Mouse (Mus musculus) forebrain, embryonic 14.5 days (tissue): Measurements from ENCODE around the gene Oasl1. TPM values are rescaled to one million over a fixed set of nuclear protein-coding genes. Genes with fewer than 3 reads are reported as not detected.
A peak's percentile ranks its signal among the peaks of the same experiment; 100 is the strongest.
"Not testable (repeated sequence)": the region's sequence is repeated elsewhere in the genome, so short reads cannot be mapped to it uniquely, and the experiment has no call there.

Experiments
- ATAC-seq: fragments of 200-750 bp; cut with Nextera tagmentation; 2 replicates; pipeline ENCODE4 v1.8.0; 2017; ENCODE audit warnings: mild to moderate bottlenecking, moderate library complexity
- DNase-seq: peaks from one replicate; pipeline ENCODE4 v3.0.0-alpha.2; 2015; ENCODE audit warnings: low spot score
- H3K27ac ChIP-seq: fragments of 300-500 bp; sonication (generic); 2 replicates; pipeline ENCODE4 v1.5.1; 2014; ENCODE audit warnings: low read depth, mild to moderate bottlenecking, control low read depth, low read length, moderate library complexity
- H3K27me3 ChIP-seq: fragments of 300-500 bp; sonication (generic); replicated peaks from 2 replicates; pipeline ENCODE4 v1.6.1; 2014; ENCODE audit warnings: low read length, control low read depth, mixed read lengths; ENCODE audit not compliant: control insufficient read depth, insufficient read depth
- H3K36me3 ChIP-seq: fragments of 300-500 bp; sonication (generic); 2 replicates; pipeline ENCODE4 v1.6.1; 2014; ENCODE audit warnings: low read length, control low read depth; ENCODE audit not compliant: control insufficient read depth, insufficient read depth
- H3K4me1 ChIP-seq: fragments of 300-500 bp; sonication (generic); 2 replicates; pipeline ENCODE4 v1.6.1; 2014; ENCODE audit warnings: antibody characterized with exemption, low read length, control low read depth; ENCODE audit not compliant: control insufficient read depth, insufficient read depth
- H3K4me2 ChIP-seq: fragments of 300-500 bp; sonication (generic); 2 replicates; pipeline ENCODE4 v1.6.1; 2014; ENCODE audit warnings: mild to moderate bottlenecking, control low read depth, low read length
- H3K4me3 ChIP-seq: fragments of 300-500 bp; sonication (generic); 2 replicates; pipeline ENCODE4 v1.5.1; 2014; ENCODE audit warnings: low read depth, low read length, control low read depth
- H3K9ac ChIP-seq: fragments of 300-500 bp; sonication (generic); 2 replicates; pipeline ENCODE4 v1.6.1; 2014; ENCODE audit warnings: mild to moderate bottlenecking, low read length, control low read depth, moderate library complexity
- H3K9me3 ChIP-seq: fragments of 300-500 bp; sonication (generic); replicated peaks from 2 replicates; pipeline ENCODE4 v1.6.1; 2016; ENCODE audit warnings: low read length, control low read depth, mixed read lengths; ENCODE audit not compliant: control insufficient read depth
- WGBS: fragments of 180-500 bp; shearing (Covaris S2); extraction: QIAGEN DNeasy Blood & Tissue Kit; methylation state at CpG from one replicate; pipeline ENCODE4 v1.1.7; 2014; 5-methylcytosine and 5-hydroxymethylcytosine counted together
- polyA plus RNA-seq: library from polyadenylated mRNA; unstranded; fragments of >200 nt; fragmentation: Nextera tagmentation; extraction: Ambion mirVana; gene quantifications from 2 replicates; pipeline ENCODE4 v1.2.1, GENCODE M21; 2014

Gene Oasl1
- polyA plus RNA-seq, 1 experiment from 2014 or later, result 0.10 TPM

GRCm38 (mm10) chr5:114916777-114917176 lies 6.3 kb upstream of the Oasl1 start:
- H3K9ac ChIP-seq, result no peak overlapping the region
- ATAC-seq (no peak), DNase-seq (no peak)
- H3K27me3 ChIP-seq, result no peaks in the 10 kb centered on the region
- no peaks in the 10 kb centered on the region for H3K4me1 ChIP-seq
- H3K4me2 ChIP-seq, result no peak overlapping the region
- WGBS, result 76% methylated on average over 4 of the region's 4 CpGs
- no peak overlapping the region for H3K4me3 ChIP-seq
- no peaks in the 10 kb centered on the region for H3K9me3 ChIP-seq
- no peaks in the 10 kb centered on the region for H3K36me3 ChIP-seq
- H3K27ac ChIP-seq, result no peak overlapping the region

- H3K9ac ChIP-seq, H3K4me2 ChIP-seq, ATAC-seq, H3K4me3 ChIP-seq, H3K4me1 ChIP-seq, H3K9me3 ChIP-seq, H3K36me3 ChIP-seq, DNase-seq, H3K27me3 ChIP-seq, H3K27ac ChIP-seq: not testable (repeated sequence)
- WGBS, result 93% methylated on average over 5 of the region's 5 CpGs
These were observed 5.7 kb upstream of the Oasl1 start for GRCm38 (mm10) chr5:114917357-114917756.

- no peak overlapping the region for H3K27ac ChIP-seq
- 73% methylated on average over 19 of the region's 19 CpGs for WGBS
- H3K4me3 ChIP-seq, result no peak overlapping the region
- no peaks in the 10 kb centered on the region for H3K36me3 ChIP-seq
- ATAC-seq (no peak), DNase-seq (no peak)
- no peak overlapping the region for H3K9ac ChIP-seq
- no peaks in the 10 kb centered on the region for H3K27me3 ChIP-seq
- H3K4me1 ChIP-seq, result no peaks in the 10 kb centered on the region
- H3K4me2 ChIP-seq, result no peak overlapping the region
- peaks cover 3% of the 10 kb centered on the region; the same call in 1 of the 2 replicates for H3K9me3 ChIP-seq
These were observed 1.3 kb upstream of the Oasl1 start for GRCm38 (mm10) chr5:114921551-114922365.

- no peaks in the 10 kb centered on the region for H3K27me3 ChIP-seq
- WGBS, result 67% methylated on average over 10 of the region's 10 CpGs
- H3K27ac ChIP-seq, result no peak overlapping the region
- no peak overlapping the region for H3K9ac ChIP-seq
- no peak for DNase-seq
- no peak for ATAC-seq
- no peaks in the 10 kb centered on the region for H3K4me1 ChIP-seq
- H3K4me2 ChIP-seq, result no peak overlapping the region
- no peak overlapping the region for H3K4me3 ChIP-seq
- H3K9me3 ChIP-seq, result peaks cover 3% of the 10 kb centered on the region; the same call in 1 of the 2 replicates
- H3K36me3 ChIP-seq, result no peaks in the 10 kb centered on the region
These were observed 691 bp upstream of the Oasl1 start for GRCm38 (mm10) chr5:114922366-114922731.

GRCm38 (mm10) chr5:114926153-114926684 lies 3.2 kb downstream of the Oasl1 start:
- Histone ChIP-seq H3K4me1 (no peaks in the 10 kb centered on the region), H3K9me3 (peaks cover 3% of the 10 kb centered on the region; the same call in 1 of the 2 replicates), H3K27ac (no peak overlapping the region), H3K4me3 (no peak overlapping the region), H3K4me2 (no peak overlapping the region), H3K36me3 (no peaks in the 10 kb centered on the region), H3K27me3 (no peaks in the 10 kb centered on the region), H3K9ac (no peak overlapping the region)
- no peak for ATAC-seq
- no peak for DNase-seq
- 82% methylated on average over 1 of the region's 1 CpGs for WGBS

GRCm38 (mm10) chr5:114926753-114927152 lies 3.7 kb downstream of the Oasl1 start:
- no peak for ATAC-seq
- DNase-seq, result no peak
- WGBS, result 87% methylated on average over 9 of the region's 9 CpGs

GRCm38 (mm10) chr5:114931626-114932025 lies 8.6 kb downstream of the Oasl1 start:
- H3K4me3 ChIP-seq, result no peak overlapping the region
- no peaks in the 10 kb centered on the region for H3K27me3 ChIP-seq
- H3K4me2 ChIP-seq, result no peak overlapping the region
- no peaks in the 10 kb centered on the region for H3K4me1 ChIP-seq
- no peaks in the 10 kb centered on the region for H3K9me3 ChIP-seq
- no peaks in the 10 kb centered on the region for H3K36me3 ChIP-seq
- no peak for DNase-seq
- H3K9ac ChIP-seq, result no peak overlapping the region
- no peak overlapping the region for H3K27ac ChIP-seq
- WGBS, result 65% methylated on average over 5 of the region's 5 CpGs
- ATAC-seq, result no peak

More at GRCm38 (mm10) chr5:114926753-114927152, 3.7 kb downstream of the Oasl1 start:
- H3K36me3 ChIP-seq, result no peaks in the 10 kb centered on the region
- no peak overlapping the region for H3K4me2 ChIP-seq
- no peak overlapping the region for H3K9ac ChIP-seq
- no peak overlapping the region for H3K4me3 ChIP-seq
- H3K4me1 ChIP-seq, result no peaks in the 10 kb centered on the region
- peaks cover 3% of the 10 kb centered on the region; the same call in 1 of the 2 replicates for H3K9me3 ChIP-seq
- H3K27me3 ChIP-seq, result no peaks in the 10 kb centered on the region
- no peak overlapping the region for H3K27ac ChIP-seq

- no peaks in the 10 kb centered on the region for H3K9me3 ChIP-seq
- no peak overlapping the region for H3K9ac ChIP-seq
- DNase-seq (no peak), ATAC-seq (no peak)
- 82% methylated on average over 8 of the region's 8 CpGs for WGBS
- H3K4me3 ChIP-seq, result no peak overlapping the region
- no peaks in the 10 kb centered on the region for H3K36me3 ChIP-seq
- no peaks in the 10 kb centered on the region for H3K4me1 ChIP-seq
- H3K4me2 ChIP-seq, result no peak overlapping the region
- no peaks in the 10 kb centered on the region for H3K27me3 ChIP-seq
- H3K27ac ChIP-seq, result no peak overlapping the region
These were observed 10.2 kb downstream of the Oasl1 start for GRCm38 (mm10) chr5:114933206-114933605.

- Histone ChIP-seq H3K27ac (no peak overlapping the region), H3K4me3 (no peak overlapping the region), H3K4me2 (no peak overlapping the region), H3K36me3 (no peaks in the 10 kb centered on the region), H3K4me1 (no peaks in the 10 kb centered on the region), H3K9ac (no peak overlapping the region), H3K27me3 (no peaks in the 10 kb centered on the region), H3K9me3 (no peaks in the 10 kb centered on the region)
- ATAC-seq (no peak), DNase-seq (peak; percentile 17)
- WGBS, result 17% methylated on average over 3 of the region's 3 CpGs
These were observed 12.8 kb downstream of the Oasl1 start for GRCm38 (mm10) chr5:114935838-114936237.
